Mouse (Mus musculus): ENCODE results near the gene Pgm2.

Gene Pgm2

GRCm38 (mm10) chr5:64092748-64093292, at the start of gene Pgm2:
TSS of gene Pgm2 (plus strand) at chr5:64092950.
- DNase-seq = peak; percentile 81

GRCm38 (mm10) chr5:64043694-64044453, 48.9 kb upstream of the Pgm2 start:
- no peak for DNase-seq

GRCm38 (mm10) chr5:64044790-64045189, 48.0 kb upstream of the Pgm2 start:
- peak; percentile 67 for DNase-seq

GRCm38 (mm10) chr5:64045502-64045901, 47.2 kb upstream of the Pgm2 start:
- DNase-seq = no peak

- no peak for DNase-seq
These were observed 45.8 kb upstream of the Pgm2 start for GRCm38 (mm10) chr5:64046995-64047394.

GRCm38 (mm10) chr5:64047921-64048320, 44.8 kb upstream of the Pgm2 start:
- no peak for DNase-seq

- no peak for DNase-seq
These were observed 44.1 kb upstream of the Pgm2 start for GRCm38 (mm10) chr5:64048605-64049004.

GRCm38 (mm10) chr5:64049256-64049655, 43.5 kb upstream of the Pgm2 start:
- DNase-seq = no peak

- no peak for DNase-seq
These were observed 39.7 kb upstream of the Pgm2 start for GRCm38 (mm10) chr5:64053010-64053409.

- DNase-seq = no peak
These were observed 36.5 kb upstream of the Pgm2 start for GRCm38 (mm10) chr5:64056210-64056609.

GRCm38 (mm10) chr5:64060881-64061280, 31.9 kb upstream of the Pgm2 start:
- no peak for DNase-seq

GRCm38 (mm10) chr5:64061643-64062042, 31.1 kb upstream of the Pgm2 start:
- no peak for DNase-seq

- DNase-seq = no peak
These were observed 29.7 kb upstream of the Pgm2 start for GRCm38 (mm10) chr5:64062882-64063621.

- DNase-seq = no peak
These were observed 29.0 kb upstream of the Pgm2 start for GRCm38 (mm10) chr5:64063622-64064355.

GRCm38 (mm10) chr5:64064401-64064800, 28.3 kb upstream of the Pgm2 start:
- no peak for DNase-seq

- DNase-seq = no peak
These were observed 27.2 kb upstream of the Pgm2 start for GRCm38 (mm10) chr5:64065497-64066046.

- no peak for DNase-seq
These were observed 26.6 kb upstream of the Pgm2 start for GRCm38 (mm10) chr5:64066159-64066558.

GRCm38 (mm10) chr5:64067576-64067975, 25.2 kb upstream of the Pgm2 start:
- no peak for DNase-seq

- DNase-seq = peak; percentile 65
These were observed 22.6 kb upstream of the Pgm2 start for GRCm38 (mm10) chr5:64070081-64070673.

GRCm38 (mm10) chr5:64070742-64071476, 21.8 kb upstream of the Pgm2 start:
- DNase-seq = no peak

- no peak for DNase-seq
These were observed 18.3 kb upstream of the Pgm2 start for GRCm38 (mm10) chr5:64074455-64074854.

- DNase-seq = peak; percentile 47
These were observed 17.2 kb upstream of the Pgm2 start for GRCm38 (mm10) chr5:64075506-64075905.

Data from thymus, postnatal 14 days (tissue).